Mouse (Mus musculus): ENCODE data around the gene Hist2h2ac.
"Not testable (repeated sequence)": the region's sequence is repeated elsewhere in the genome, so short reads cannot be mapped to it uniquely, and the experiment has no call there.

Hist2h2ac gene

GRCm38 (mm10) chr3:96181510-96182381 is 38.9 kb downstream of the Hist2h2ac start:
- DNase-seq (ENCODE audit: low read depth): no peak

- DNase-seq (ENCODE audit: low read depth): peak; percentile 72
Observed at GRCm38 (mm10) chr3:96180727-96181477, 39.8 kb downstream of the Hist2h2ac start, which contains the start of gene Sv2a. Sv2a (plus strand) TSS chr3:96181151.

GRCm38 (mm10) chr3:96179531-96179930 is 41.1 kb downstream of the Hist2h2ac start:
- no peak for DNase-seq (ENCODE audit: low read depth)

GRCm38 (mm10) chr3:96178902-96179301 is 41.8 kb downstream of the Hist2h2ac start:
- DNase-seq (ENCODE audit: low read depth): no peak

- no peak for DNase-seq (ENCODE audit: low read depth)
Observed at GRCm38 (mm10) chr3:96178427-96178826, 42.3 kb downstream of the Hist2h2ac start.

GRCm38 (mm10) chr3:96175251-96175650 is 45.4 kb downstream of the Hist2h2ac start:
- no peak for DNase-seq (ENCODE audit: low read depth)

GRCm38 (mm10) chr3:96174042-96174441 is 46.6 kb downstream of the Hist2h2ac start:
- not testable (repeated sequence) for DNase-seq (ENCODE audit: low read depth)

- DNase-seq (ENCODE audit: low read depth): no peak
Observed at GRCm38 (mm10) chr3:96173185-96173584, 47.5 kb downstream of the Hist2h2ac start.

GRCm38 (mm10) chr3:96172197-96173178 is 48.2 kb downstream of the Hist2h2ac start, which contains the start of gene Sf3b4:
Sf3b4 (plus strand) TSS chr3:96172332.
- DNase-seq (ENCODE audit: low read depth): peak; percentile 95

GRCm38 (mm10) chr3:96171583-96172196 is 49.0 kb downstream of the Hist2h2ac start:
- DNase-seq (ENCODE audit: low read depth): no peak

- peak; percentile 47 for DNase-seq (ENCODE audit: low read depth)
Observed at GRCm38 (mm10) chr3:96170976-96171545, 49.6 kb downstream of the Hist2h2ac start.
